Mouse (Mus musculus) left cerebral cortex, adult 9 months (tissue): Measurements from ENCODE around the gene Chdh.

Experiments
- DNase-seq, 2 experiments: peaks; one replicate each; pipeline ENCODE4 v3.0.0; 2022; ENCODE audit warnings: low spot score in 2 of 2

The Chdh gene

GRCm38 (mm10) chr14:30008733-30009575, at the start of gene Chdh, which contains the start of gene Il17rb:
Chdh (plus strand) TSS chr14:30009023.
Il17rb (minus strand) TSS chr14:30008896.
- DNase-seq, result peak in 1 of 2 experiments; percentile 40

- DNase-seq, result no peak
These were observed 41.2 kb upstream of the Chdh start for GRCm38 (mm10) chr14:29967611-29968010.

- DNase-seq, result peak; percentile 98 to 99
These were observed 40.6 kb upstream of the Chdh start, which contains the start of gene Selenok for GRCm38 (mm10) chr14:29968075-29968821. Selenok (plus strand) TSS chr14:29968308.

- DNase-seq, result no peak
These were observed 37.4 kb upstream of the Chdh start for GRCm38 (mm10) chr14:29971446-29971845.

- no peak for DNase-seq
These were observed 36.8 kb upstream of the Chdh start for GRCm38 (mm10) chr14:29971993-29972392.

- DNase-seq, result no peak
These were observed 31.9 kb upstream of the Chdh start for GRCm38 (mm10) chr14:29976927-29977326.

GRCm38 (mm10) chr14:29978254-29979204, 30.3 kb upstream of the Chdh start, which contains the start of gene Actr8:
Actr8 (plus strand) TSS chr14:29978337.
- DNase-seq, result peak; percentile 46 to 90

GRCm38 (mm10) chr14:29980447-29981205, 28.2 kb upstream of the Chdh start:
- DNase-seq, result no peak

GRCm38 (mm10) chr14:29986096-29986495, 22.7 kb upstream of the Chdh start:
- DNase-seq, result no peak

GRCm38 (mm10) chr14:29987276-29987675, 21.5 kb upstream of the Chdh start:
- no peak for DNase-seq

GRCm38 (mm10) chr14:29987739-29988138, 21.1 kb upstream of the Chdh start:
- DNase-seq, result no peak

- no peak for DNase-seq
These were observed 20.5 kb upstream of the Chdh start for GRCm38 (mm10) chr14:29988337-29988736.

GRCm38 (mm10) chr14:29994976-29995375, 13.8 kb upstream of the Chdh start:
- DNase-seq, result no peak

GRCm38 (mm10) chr14:29996000-29996751, 12.6 kb upstream of the Chdh start:
- no peak for DNase-seq

- DNase-seq, result no peak
These were observed 11.5 kb upstream of the Chdh start for GRCm38 (mm10) chr14:29997345-29997744.

GRCm38 (mm10) chr14:29998747-29999474, 9.9 kb upstream of the Chdh start:
- peak in 1 of 2 experiments; percentile 20 for DNase-seq

- no peak for DNase-seq
These were observed 9.4 kb upstream of the Chdh start for GRCm38 (mm10) chr14:29999475-29999811.

GRCm38 (mm10) chr14:30009864-30010560, 1.2 kb downstream of the Chdh start:
- DNase-seq, result peak in 1 of 2 experiments; percentile 51
